Mouse (Mus musculus) MEL (cell line): ENCODE results near the gene Pkd1l1. TPM values are rescaled to one million over a fixed set of nuclear protein-coding genes. Genes with fewer than 3 reads are reported as not detected.

Source experiments
- DNase-seq: peaks from one replicate; pipeline ENCODE4 v3.0.0; 2011; ENCODE audit warnings: low read depth, low spot score
- H3K27ac ChIP-seq: 2 replicates; pipeline ENCODE4 v1.5.1; 2012; ENCODE audit warnings: low read depth, mild to moderate bottlenecking, control low read depth, low read length, moderate library complexity; ENCODE audit not compliant: control insufficient read depth
- H3K27me3 ChIP-seq, 2 experiments: fragments of 150-350 bp in 1 of 2; sonication (generic) in 1 of 2; 2 replicates each; pipeline ENCODE4 v1.6.1; 2012; ENCODE audit warnings: low read length in 2 of 2, mild to moderate bottlenecking in 2 of 2, improper control_type of control experiment in 1 of 2, moderate library complexity in 1 of 2; ENCODE audit not compliant: insufficient read depth in 2 of 2, control insufficient read depth in 1 of 2
- H3K36me3 ChIP-seq, 2 experiments: 2 replicates each; pipeline ENCODE4 v1.6.1; 2012 to 2014; ENCODE audit warnings: low read length in 2 of 2, improper control_type of control experiment in 1 of 2, inconsistent platforms in 1 of 2, mild to moderate bottlenecking in 1 of 2; ENCODE audit not compliant: insufficient read depth in 2 of 2, control insufficient read depth in 1 of 2
- H3K4me1 ChIP-seq, 2 experiments: fragments of 150-350 bp in 1 of 2; sonication (generic) in 1 of 2; 2 replicates each; pipeline ENCODE4 v1.6.1; 2012; ENCODE audit warnings: low read length in 2 of 2, improper control_type of control experiment in 1 of 2, mild to moderate bottlenecking in 1 of 2; ENCODE audit not compliant: insufficient read depth in 2 of 2, control insufficient read depth in 1 of 2
- H3K4me3 ChIP-seq, 2 experiments: fragments of 150-350 bp in 1 of 2; sonication (generic) in 1 of 2; 2 replicates each; pipeline ENCODE4 v1.5.1; 2012; ENCODE audit warnings: low read depth in 2 of 2, low read length in 2 of 2, mild to moderate bottlenecking in 2 of 2, moderate library complexity in 2 of 2, control low read depth in 1 of 2, improper control_type of control experiment in 1 of 2; ENCODE audit not compliant: control insufficient read depth in 1 of 2, insufficient read depth in 1 of 2
- H3K79me2 ChIP-seq: 2 replicates; pipeline ENCODE4 v1.6.1; 2012; ENCODE audit warnings: mild to moderate bottlenecking, low read length, moderate library complexity; ENCODE audit not compliant: control insufficient read depth, poor library complexity, insufficient read depth
- H3K9ac ChIP-seq: 2 replicates; pipeline ENCODE4 v1.6.1; 2012; ENCODE audit warnings: low read depth, mild to moderate bottlenecking, control low read depth, low read length, moderate library complexity; ENCODE audit not compliant: control insufficient read depth, poor library complexity, severe bottlenecking
- H3K9me3 ChIP-seq: fragments of 150-350 bp; sonication (generic); replicated peaks from 2 replicates; pipeline ENCODE4 v1.6.1; 2012; ENCODE audit warnings: mild to moderate bottlenecking, low read length, improper control_type of control experiment, moderate library complexity; ENCODE audit not compliant: insufficient read depth
- CHD2 ChIP-seq: IDR thresholded peaks from 2 replicates; pipeline ENCODE4 v1.6.1; 2011; ENCODE audit warnings: low read length, improper control_type of control experiment
- E2F4 ChIP-seq: IDR thresholded peaks from 2 replicates; pipeline ENCODE4 v1.6.1; 2011; ENCODE audit warnings: low read depth, low read length, improper control_type of control experiment, borderline replicate concordance
- ELF1 ChIP-seq: IDR thresholded peaks from 2 replicates; pipeline ENCODE4 v1.6.1; 2014; ENCODE audit warnings: low read depth, mild to moderate bottlenecking, inconsistent platforms, low read length, improper control_type of control experiment, moderate library complexity
- EP300 ChIP-seq, 2 experiments: IDR thresholded peaks; 2 replicates each; pipeline ENCODE4 v1.6.1; 2011; ENCODE audit warnings: improper control_type of control experiment in 2 of 2, low read length in 2 of 2, low read depth in 1 of 2, mild to moderate bottlenecking in 1 of 2
- HCFC1 ChIP-seq: IDR thresholded peaks from 2 replicates; pipeline ENCODE4 v1.6.1; 2012; ENCODE audit warnings: low read depth, mild to moderate bottlenecking, inconsistent platforms, low read length, improper control_type of control experiment, moderate library complexity
- MAX ChIP-seq: IDR thresholded peaks from 2 replicates; pipeline ENCODE4 v1.6.1; 2011; ENCODE audit warnings: low read length, improper control_type of control experiment
- MAZ ChIP-seq: IDR thresholded peaks from 2 replicates; pipeline ENCODE4 v1.6.1; 2012; ENCODE audit warnings: low read depth, mild to moderate bottlenecking, inconsistent platforms, low read length, improper control_type of control experiment
- MYB ChIP-seq: IDR thresholded peaks from 2 replicates; pipeline ENCODE4 v1.6.1; 2011; ENCODE audit warnings: mild to moderate bottlenecking, low read depth, low read length, improper control_type of control experiment
- MYC ChIP-seq: IDR thresholded peaks from 2 replicates; pipeline ENCODE4 v1.6.1; 2011; ENCODE audit warnings: low read depth, mild to moderate bottlenecking, low read length, improper control_type of control experiment, moderate library complexity
- NELFE ChIP-seq: IDR thresholded peaks from 2 replicates; pipeline ENCODE4 v1.6.1; 2011; ENCODE audit warnings: low read depth, low read length, improper control_type of control experiment
- SIN3A ChIP-seq: IDR thresholded peaks from 2 replicates; pipeline ENCODE4 v1.6.1; 2012; ENCODE audit warnings: low read length, improper control_type of control experiment, inconsistent platforms
- SMC3 ChIP-seq: IDR thresholded peaks from 2 replicates; pipeline ENCODE4 v1.6.1; 2011; ENCODE audit warnings: low read depth, low read length, improper control_type of control experiment
- TBP ChIP-seq: IDR thresholded peaks from 2 replicates; pipeline ENCODE4 v1.8.0; 2011; ENCODE audit warnings: low read depth, low read length, improper control_type of control experiment
- TCF12 ChIP-seq: IDR thresholded peaks from 2 replicates; pipeline ENCODE4 v1.6.1; 2014; ENCODE audit warnings: low read depth, mild to moderate bottlenecking, inconsistent platforms, low read length, improper control_type of control experiment, moderate library complexity
- USF1 ChIP-seq: IDR thresholded peaks from 2 replicates; pipeline ENCODE4 v1.6.1; 2014; ENCODE audit warnings: low read depth, mild to moderate bottlenecking, inconsistent platforms, low read length, improper control_type of control experiment, moderate library complexity
- ZKSCAN1 ChIP-seq: IDR thresholded peaks from 2 replicates; pipeline ENCODE4 v1.6.1; 2012; ENCODE audit warnings: low read depth, mild to moderate bottlenecking, inconsistent platforms, low read length, improper control_type of control experiment, moderate library complexity
- ZMIZ1 ChIP-seq: IDR thresholded peaks from 2 replicates; pipeline ENCODE4 v1.6.1; 2012; ENCODE audit warnings: low read depth, mild to moderate bottlenecking, inconsistent platforms, low read length, improper control_type of control experiment, moderate library complexity
- polyA plus RNA-seq, 2 experiments: library from polyadenylated mRNA; stranded (reverse) in 1 of 2; unstranded in 1 of 2; fragments of >175 nt in 1 of 2; fragments of >200 nt in 1 of 2; gene quantifications; 2 replicates each; pipeline versions ENCODE4 v1.2.1 to v1.2.4; 2012; ENCODE audit warnings: low replicate concordance in 2 of 2, low read depth in 1 of 2; ENCODE audit not compliant: insufficient read length in 2 of 2, insufficient read depth in 1 of 2, missing spikeins in 1 of 2
- total RNA-seq: library from RNA; depleted of rRNA; stranded (reverse); fragments of 300-350 nt; gene quantifications from 2 replicates; pipeline ENCODE4 v1.2.3, GENCODE M21; 2012

Gene Pkd1l1
- total and polyA plus RNA-seq, 3 experiments: not detected

DNA sequence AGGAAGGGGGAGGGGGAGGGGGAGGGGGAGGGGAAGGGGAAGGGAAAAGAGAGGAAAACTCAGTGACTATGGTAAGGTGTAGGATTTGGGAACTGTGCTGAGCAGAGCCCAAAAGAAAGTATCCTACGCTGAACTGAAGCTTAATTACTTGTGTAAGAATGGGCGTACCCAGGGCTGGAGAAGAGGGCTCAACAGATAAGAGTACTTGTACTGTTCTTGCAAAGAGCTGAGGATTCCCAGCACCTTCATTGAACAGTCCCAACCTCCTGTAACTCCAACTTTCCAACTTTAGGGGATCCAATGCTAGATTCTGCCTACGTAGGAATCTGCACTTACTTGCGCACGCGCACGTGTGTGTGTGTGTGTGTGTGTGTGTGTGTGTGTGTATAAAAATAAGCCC is 5.0 kb downstream of the Pkd1l1 start:
- no peak for DNase-seq
- TF ChIP-seq ZKSCAN1 (no peak), MAX (no peak), USF1 (no peak), CHD2 (no peak), SMC3 (no peak), HCFC1 (no peak), E2F4 (no peak), NELFE (no peak), ZMIZ1 (no peak), MYB (no peak)
- Histone ChIP-seq H3K27ac (no peak overlapping the region), H3K27me3 (no peaks in the 10 kb centered on the region), H3K9ac (no peak overlapping the region), H3K79me2 (no peaks in the 10 kb centered on the region), H3K4me1 (peaks cover 9 to 12% of the 10 kb centered on the region in 2 experiments), H3K36me3 (peaks cover 0 to 10% of the 10 kb centered on the region in 2 experiments; a peak in 2 of 4 replicates), H3K4me3 (no peak overlapping the region), H3K9me3 (no peaks in the 10 kb centered on the region)

DNA sequence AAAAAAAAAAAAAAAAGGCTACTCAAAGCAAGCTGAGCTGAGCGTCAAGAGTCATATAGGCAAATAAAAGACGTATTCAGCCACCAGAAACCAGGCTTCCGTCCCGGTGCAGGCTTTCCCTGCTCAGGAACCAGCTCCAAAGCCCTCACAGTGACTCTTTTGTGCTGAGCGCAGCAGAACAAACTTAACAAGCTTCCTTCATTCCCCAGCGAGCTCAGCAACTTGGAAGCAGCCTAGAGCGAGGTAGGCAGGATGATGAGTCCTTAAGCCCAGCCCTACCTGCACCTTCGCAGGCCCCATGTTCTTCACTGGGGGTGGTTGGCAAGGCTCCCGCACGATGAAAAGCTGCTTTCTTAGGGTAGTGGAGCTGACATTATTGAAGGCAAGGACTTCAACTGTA is 14.5 kb downstream of the Pkd1l1 start:
- Histone ChIP-seq H3K36me3 (no peaks in the 10 kb centered on the region), H3K4me1 (no peaks in the 10 kb centered on the region), H3K27ac (no peak overlapping the region), H3K27me3 (no peaks in the 10 kb centered on the region), H3K9me3 (no peaks in the 10 kb centered on the region), H3K9ac (no peak overlapping the region), H3K79me2 (no peaks in the 10 kb centered on the region), H3K4me3 (no peak overlapping the region)
- no peak for DNase-seq
- no peak for TF ChIP-seq SMC3

DNA sequence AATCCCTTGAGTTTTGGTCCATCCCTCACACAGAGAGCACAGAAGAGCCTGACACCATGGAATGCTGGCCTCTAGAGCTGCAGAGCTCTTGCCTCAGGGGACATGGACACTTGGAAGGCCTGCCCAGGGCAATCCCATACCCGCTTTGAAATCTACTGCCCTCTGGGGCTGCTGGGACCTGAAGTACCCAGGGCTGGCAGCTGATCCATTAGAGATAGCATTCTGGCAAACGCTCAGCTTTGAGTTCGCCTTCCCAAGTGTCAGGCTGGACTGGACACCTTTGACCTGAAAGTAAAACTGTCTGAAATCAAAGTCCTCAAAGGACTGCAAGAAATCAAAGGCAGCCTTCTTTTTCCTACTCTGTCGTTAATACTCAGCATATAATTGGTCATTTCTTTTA is 15.0 kb downstream of the Pkd1l1 start:
- Histone ChIP-seq H3K9me3 (no peaks in the 10 kb centered on the region), H3K4me1 (no peaks in the 10 kb centered on the region), H3K27ac (no peak overlapping the region), H3K79me2 (no peaks in the 10 kb centered on the region), H3K27me3 (no peaks in the 10 kb centered on the region), H3K9ac (no peak overlapping the region), H3K36me3 (no peaks in the 10 kb centered on the region), H3K4me3 (no peak overlapping the region)
- no peak for TF ChIP-seq HCFC1
- no peak for TF ChIP-seq NELFE
- no peak for TF ChIP-seq E2F4
- TF ChIP-seq EP300 (IDR thresholded peaks at IDR 0.05; ENCODE audit: low read depth in 1 of 2, low read length in 2 of 2): no peak
- no peak for TF ChIP-seq ELF1
- TF ChIP-seq SMC3: no peak
- TF ChIP-seq SIN3A: no peak
- TF ChIP-seq ZKSCAN1: no peak
- TF ChIP-seq TCF12: no peak
- TF ChIP-seq TBP: no peak
- TF ChIP-seq MAZ: no peak
- TF ChIP-seq ZMIZ1: no peak
- TF ChIP-seq MYC: no peak
- DNase-seq: no peak
